In genomic region chr2:107084256-107084655, GRCm38 (mm10) we compare ENCODE assay signal across 36 mouse cellular contexts. TPM values are rescaled to one million over a fixed set of nuclear protein-coding genes. Genes with fewer than 3 reads are reported as not detected.
A peak's percentile ranks its signal among the peaks of the same experiment; 100 is the strongest.
DNase-seq lines count a peak whose midpoint lies in the region; ATAC-seq and TF ChIP-seq lines count a peak whose summit lies in the region.
"Had no signal": no experiment of that assay in that cellular context is flagged by ENCODE, and none has a peak within 500 bp of the region (broad histone marks: within the 10 kb centered on the region; RNA-seq: fewer than 3 reads in every experiment).

No protein-coding gene starts in this region.

- no peaks in the 10 kb centered on the region for H3K9me3 ChIP-seq in liver, embryonic 11.5 days (ENCODE audit: control insufficient read depth, low read length)
- H3K9me3 ChIP-seq: forebrain, embryonic 10.5 days; forebrain, embryonic 13.5 days; heart, embryonic 10.5 days; heart, embryonic 13.5 days had no signal

- 34% methylated on average over 2 of the region's 2 CpGs for WGBS in liver, embryonic 11.5 days

- no peaks in the 10 kb centered on the region for H3K4me1 ChIP-seq in liver, embryonic 11.5 days (replicated peaks; ENCODE audit: control insufficient read depth, insufficient read depth, low read length)
- H3K4me1 ChIP-seq: forebrain, embryonic 13.5 days had no signal

- DNase-seq in embryo, embryonic 11 days = peak; percentile 3
- DNase-seq in embryo, embryonic 9.5 days (ENCODE audit: extremely low spot score) = no peak
- no peak for DNase-seq in layer of hippocampus, adult 2 months (ENCODE audit: low spot score in 2 of 2)
- no peak for DNase-seq in layer of hippocampus, adult 8-10 months (ENCODE audit: low spot score in 2 of 2)
- DNase-seq in ES-CJ7 (ENCODE audit: low read depth, low spot score) (peak; percentile 58), ZHBTc4 (ENCODE audit: low read depth, low spot score) (peak; percentile 42)
- no peak for DNase-seq in spleen, postnatal 14 days (ENCODE audit: low spot score in 2 of 2)
- DNase-seq in liver, embryonic 11.5 days (ENCODE audit: low spot score) = no peak
- DNase-seq: adrenal gland, adult 2 months; adrenal gland, postnatal 14 days; B cell, adult 2 months; cerebellum, adult 11-12 months; cerebellum, adult 8-10 months; cerebellum, postnatal 36 days; gastrocnemius, postnatal 10 days; gastrocnemius, postnatal 36 days; heart, adult 2 months; heart, postnatal 14 days; heart, postnatal 4 days had no signal

- H3K4me2 ChIP-seq in liver, embryonic 11.5 days = no peak overlapping the region
- H3K4me2 ChIP-seq: forebrain, embryonic 13.5 days had no signal

- peak overlapping the region; percentile 78; the same call in 1 of the 2 replicates for H3K27ac ChIP-seq in layer of hippocampus, adult 2 months
- no peak overlapping the region for H3K27ac ChIP-seq in liver, embryonic 11.5 days (ENCODE audit: low read depth, low read length)
- H3K27ac ChIP-seq: forebrain, embryonic 10.5 days; forebrain, embryonic 13.5 days; heart, adult 2 months; heart, embryonic 10.5 days had no signal

- TF ChIP-seq CTCF in layer of hippocampus, adult 2 months (conservative IDR thresholded peaks at IDR 0.05) = no peak

- no peaks in the 10 kb centered on the region for H3K36me3 ChIP-seq in liver, embryonic 11.5 days (ENCODE audit: control insufficient read depth, insufficient read depth, low read length)
- H3K36me3 ChIP-seq: forebrain, embryonic 10.5 days; heart, embryonic 10.5 days; heart, embryonic 13.5 days had no signal

- ATAC-seq in liver, embryonic 11.5 days (replicated peaks; ENCODE audit: low FRiP score) = no peak
- ATAC-seq: intestine, postnatal 0 days had no signal

- H3K9ac ChIP-seq in liver, embryonic 11.5 days (ENCODE audit: low read depth, low read length) = no peak overlapping the region
- H3K9ac ChIP-seq: forebrain, embryonic 13.5 days; heart, embryonic 13.5 days had no signal

- H3K27me3 ChIP-seq in liver, embryonic 11.5 days (replicated peaks; ENCODE audit: control insufficient read depth, insufficient read depth, low read length) = no peaks in the 10 kb centered on the region
- H3K27me3 ChIP-seq: CH12.LX; forebrain, embryonic 13.5 days; heart, embryonic 13.5 days had no signal

- H3K4me3 ChIP-seq in layer of hippocampus, adult 2 months = no peak overlapping the region
- no peak overlapping the region for H3K4me3 ChIP-seq in liver, embryonic 11.5 days (ENCODE audit: low read depth, low read length)
- H3K4me3 ChIP-seq: forebrain, embryonic 10.5 days; forebrain, embryonic 13.5 days; heart, adult 2 months; heart, embryonic 10.5 days had no signal

RNA-seq across cellular contexts. Expression of gene Fshb, which starts 24.8 kb away (rescaled TPM):
- not detected for total RNA-seq in layer of hippocampus, adult 2 months (2021)
- not detected for total RNA-seq in layer of hippocampus, adult 8-10 months (2022)
- polyA plus RNA-seq in liver, embryonic 11.5 days (2014; fragmentation: Nextera tagmentation; extraction: Ambion mirVana) = not detected in 2 replicates
- total RNA-seq: adrenal gland, adult 2 months; adrenal gland, postnatal 14 days; adrenal gland, postnatal 4 days; CH12.LX; gastrocnemius, adult 18-20 months; gastrocnemius, postnatal 10 days; gastrocnemius, postnatal 36 days; granulocyte monocyte progenitor cell, adult 5-6 weeks; heart, adult 2 months; heart, postnatal 14 days; heart, postnatal 4 days; MEL had no signal
- polyA plus RNA-seq: adrenal gland, adult 2 months; cortical plate, adult 2 months; embryonic facial prominence, embryonic 11.5 days; embryonic facial prominence, embryonic 14.5 days; forebrain, embryonic 10.5 days; forebrain, embryonic 13.5 days; forebrain, embryonic 16.5 days; heart, adult 2 months; heart, embryonic 10.5 days; heart, embryonic 13.5 days; heart, embryonic 16.5 days; hindbrain, embryonic 11.5 days; intestine, embryonic 14.5 days; intestine, postnatal 0 days had no signal

Comparison
In these comparisons a context has a peak if more than half of its experiments do, and no peak if none do; other contexts are left out.
1. DNase-seq: peak in embryo, embryonic 11 days (single experiment), ES-CJ7 (single experiment) and ZHBTc4 (single experiment); none in embryo, embryonic 9.5 days (single experiment), layer of hippocampus, adult 2 months (0 of 2), layer of hippocampus, adult 8-10 months (0 of 2), spleen, postnatal 14 days (0 of 2) and liver, embryonic 11.5 days (single experiment).